Mouse (Mus musculus) lung, postnatal 0 days (tissue): ENCODE measurements around the gene Ppp1r18.

Experiments used
- CTCF ChIP-seq: IDR thresholded peaks from 2 replicates; pipeline ENCODE4 v1.5.1; 2016; ENCODE audit warnings: antibody characterized with exemption, mild to moderate bottlenecking
- EP300 ChIP-seq: IDR thresholded peaks from 2 replicates; pipeline ENCODE4 v1.6.1; 2016; ENCODE audit warnings: antibody characterized with exemption, mild to moderate bottlenecking, control low read depth

DNA sequence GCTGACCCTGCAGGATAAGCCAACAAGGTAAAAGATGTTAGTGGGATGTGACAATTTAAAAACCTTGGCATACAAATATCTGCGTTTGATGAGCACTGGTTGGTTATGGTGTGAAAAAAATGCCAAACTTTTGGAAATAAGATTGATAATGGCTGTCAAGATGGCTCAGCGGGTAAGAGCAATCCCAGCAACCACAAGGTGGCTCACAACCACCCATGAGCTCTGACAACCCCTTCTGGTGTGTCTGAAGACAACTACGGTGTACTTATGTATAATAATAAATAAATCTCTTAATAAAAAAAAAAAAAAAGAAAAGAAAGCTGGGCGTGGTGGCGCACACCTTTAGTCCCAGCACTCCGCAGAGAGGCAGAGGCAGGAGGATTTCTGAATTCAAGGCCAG, 49.6 kb downstream of the Ppp1r18 start:
- TF ChIP-seq CTCF (peak; percentile 20; the same call in 1 of the 2 replicates), EP300 (no peak)
